Mouse (Mus musculus) cerebellum, adult 11-12 months (tissue): ENCODE results near the gene Cdrt4.

Experiments used
- DNase-seq: peaks from one replicate; pipeline ENCODE4 v3.0.0; 2022

Cdrt4 gene

GRCm38 (mm10) chr11:62997039-62997717 is 46.2 kb downstream of the Cdrt4 start:
- DNase-seq, result no peak

GRCm38 (mm10) chr11:62997718-62998281 is 46.8 kb downstream of the Cdrt4 start:
- DNase-seq, result peak; percentile 65

GRCm38 (mm10) chr11:63000126-63000525 is 49.1 kb downstream of the Cdrt4 start:
- no peak for DNase-seq

GRCm38 (mm10) chr11:63004617-63005016 is 53.6 kb downstream of the Cdrt4 start:
- no peak for DNase-seq

- DNase-seq, result no peak
These were observed 56.4 kb downstream of the Cdrt4 start for GRCm38 (mm10) chr11:63007376-63007775.

GRCm38 (mm10) chr11:63008004-63008403 is 57.0 kb downstream of the Cdrt4 start:
- DNase-seq, result no peak

GRCm38 (mm10) chr11:63009761-63010160 is 58.8 kb downstream of the Cdrt4 start:
- no peak for DNase-seq

GRCm38 (mm10) chr11:63017327-63018082 is 66.5 kb downstream of the Cdrt4 start:
- no peak for DNase-seq

GRCm38 (mm10) chr11:63018083-63018622 is 67.2 kb downstream of the Cdrt4 start:
- no peak for DNase-seq

GRCm38 (mm10) chr11:63020633-63021032 is 69.6 kb downstream of the Cdrt4 start:
- no peak for DNase-seq

- no peak for DNase-seq
These were observed 70.3 kb downstream of the Cdrt4 start for GRCm38 (mm10) chr11:63021141-63021806.

GRCm38 (mm10) chr11:63023461-63023860 is 72.5 kb downstream of the Cdrt4 start:
- DNase-seq, result no peak

GRCm38 (mm10) chr11:63024136-63024535 is 73.1 kb downstream of the Cdrt4 start:
- DNase-seq, result no peak

GRCm38 (mm10) chr11:63025476-63025875 is 74.5 kb downstream of the Cdrt4 start:
- DNase-seq, result no peak

- peak; percentile 79 for DNase-seq
These were observed 75.7 kb downstream of the Cdrt4 start for GRCm38 (mm10) chr11:63026651-63027141.

- DNase-seq, result no peak
These were observed 77.1 kb downstream of the Cdrt4 start for GRCm38 (mm10) chr11:63028131-63028530.

GRCm38 (mm10) chr11:63029148-63029714 is 78.2 kb downstream of the Cdrt4 start:
- no peak for DNase-seq

- DNase-seq, result no peak
These were observed 78.7 kb downstream of the Cdrt4 start for GRCm38 (mm10) chr11:63029721-63030120.

- no peak for DNase-seq
These were observed 84.6 kb downstream of the Cdrt4 start for GRCm38 (mm10) chr11:63035420-63036211.

- no peak for DNase-seq
These were observed 89.1 kb downstream of the Cdrt4 start for GRCm38 (mm10) chr11:63040002-63040661.
